Mouse (Mus musculus) liver, postnatal 0 days (tissue): ENCODE data around the gene Als2cl. TPM values are rescaled to one million over a fixed set of nuclear protein-coding genes. Genes with fewer than 3 reads are reported as not detected.

Experiments
- ATAC-seq: fragments of 200-750 bp; cut with Nextera tagmentation; 2 replicates; pipeline ENCODE4 v1.8.0; 2017; ENCODE audit warnings: mild to moderate bottlenecking, moderate library complexity
- DNase-seq: peaks from one replicate; pipeline ENCODE4 v3.0.0-alpha.2; 2016
- H3K27ac ChIP-seq: fragments of 300-500 bp; sonication (generic); 2 replicates; pipeline ENCODE4 v1.5.1; 2014; ENCODE audit warnings: antibody characterized with exemption, moderate library complexity, mild to moderate bottlenecking, low read depth
- H3K27me3 ChIP-seq: fragments of 300-500 bp; sonication (generic); 2 replicates; pipeline ENCODE4 v1.6.1; 2014; ENCODE audit warnings: low read length, control low read depth, mixed read lengths; ENCODE audit not compliant: insufficient read depth
- H3K36me3 ChIP-seq: fragments of 300-500 bp; sonication (generic); replicated peaks from 2 replicates; pipeline ENCODE4 v1.6.1; 2014; ENCODE audit warnings: mild to moderate bottlenecking, control low read depth, low read length, moderate library complexity, mixed read lengths; ENCODE audit not compliant: insufficient read depth
- H3K4me1 ChIP-seq: fragments of 300-500 bp; sonication (generic); 2 replicates; pipeline ENCODE4 v1.6.1; 2014; ENCODE audit warnings: antibody characterized with exemption, mild to moderate bottlenecking, control low read depth; ENCODE audit not compliant: insufficient read depth
- H3K4me2 ChIP-seq: fragments of 300-500 bp; sonication (generic); 2 replicates; pipeline ENCODE4 v1.6.1; 2014; ENCODE audit warnings: low read depth, mild to moderate bottlenecking, low read length, moderate library complexity, mixed read lengths
- H3K4me3 ChIP-seq: fragments of 300-500 bp; sonication (generic); 2 replicates; pipeline ENCODE4 v1.5.1; 2014; ENCODE audit warnings: low read depth, low read length
- H3K9ac ChIP-seq: fragments of 300-500 bp; sonication (generic); replicated peaks from 2 replicates; pipeline ENCODE4 v1.6.1; 2014; ENCODE audit warnings: mild to moderate bottlenecking, moderate library complexity
- H3K9me3 ChIP-seq: fragments of 300-500 bp; sonication (generic); 2 replicates; pipeline ENCODE4 v1.6.1; 2016; ENCODE audit warnings: mild to moderate bottlenecking, control low read depth, low read length, mixed read lengths
- CTCF ChIP-seq: sonication (generic); IDR thresholded peaks from 2 replicates; pipeline ENCODE4 v1.5.1; 2016; ENCODE audit warnings: antibody characterized with exemption, low read depth
- EP300 ChIP-seq: IDR thresholded peaks from 2 replicates; pipeline ENCODE4 v1.6.1; 2016; ENCODE audit warnings: antibody characterized with exemption, low read depth, mild to moderate bottlenecking
- WGBS: fragments of 180-500 bp; shearing (Covaris S2); extraction: QIAGEN DNeasy Blood & Tissue Kit; methylation state at CpG from one replicate; pipeline ENCODE4 v1.1.7; 2014; ENCODE audit not compliant: insufficient replicate concordance; 5-methylcytosine and 5-hydroxymethylcytosine counted together
- polyA plus RNA-seq: library from polyadenylated mRNA; unstranded; fragments of >200 nt; fragmentation: Nextera tagmentation; extraction: Ambion mirVana; gene quantifications from 2 replicates; pipeline ENCODE4 v1.2.1, GENCODE M21; 2015

Als2cl gene
- polyA plus RNA-seq, 1 experiment from 2014 or later, result 2.2 TPM

GRCm38 (mm10) chr9:110895507-110895906, 15.8 kb downstream of the Als2cl start:
- H3K4me2 ChIP-seq, result no peak overlapping the region
- peaks cover 16% of the 10 kb centered on the region for H3K4me1 ChIP-seq
- H3K27ac ChIP-seq, result no peak overlapping the region
- no peak overlapping the region for H3K4me3 ChIP-seq
- 55% methylated on average over 5 of the region's 5 CpGs for WGBS
- H3K9ac ChIP-seq, result no peak overlapping the region
- TF ChIP-seq CTCF (no peak), EP300 (no peak)
- H3K36me3 ChIP-seq, result peaks cover 7% of the 10 kb centered on the region
- no peaks in the 10 kb centered on the region for H3K27me3 ChIP-seq
- ATAC-seq (no peak), DNase-seq (no peak)
- no peaks in the 10 kb centered on the region for H3K9me3 ChIP-seq

- Histone ChIP-seq H3K27me3 (no peaks in the 10 kb centered on the region), H3K4me3 (no peak overlapping the region), H3K9me3 (no peaks in the 10 kb centered on the region), H3K4me2 (no peak overlapping the region), H3K36me3 (peaks cover 7% of the 10 kb centered on the region), H3K4me1 (peaks cover 11% of the 10 kb centered on the region), H3K27ac (no peak overlapping the region), H3K9ac (no peak overlapping the region)
- no peak for DNase-seq
- ATAC-seq, result no peak
- TF ChIP-seq EP300, result no peak
- TF ChIP-seq CTCF, result no peak
- 57% methylated on average over 7 of the region's 7 CpGs for WGBS
Observed at GRCm38 (mm10) chr9:110895994-110896393, 16.3 kb downstream of the Als2cl start.

DNA sequence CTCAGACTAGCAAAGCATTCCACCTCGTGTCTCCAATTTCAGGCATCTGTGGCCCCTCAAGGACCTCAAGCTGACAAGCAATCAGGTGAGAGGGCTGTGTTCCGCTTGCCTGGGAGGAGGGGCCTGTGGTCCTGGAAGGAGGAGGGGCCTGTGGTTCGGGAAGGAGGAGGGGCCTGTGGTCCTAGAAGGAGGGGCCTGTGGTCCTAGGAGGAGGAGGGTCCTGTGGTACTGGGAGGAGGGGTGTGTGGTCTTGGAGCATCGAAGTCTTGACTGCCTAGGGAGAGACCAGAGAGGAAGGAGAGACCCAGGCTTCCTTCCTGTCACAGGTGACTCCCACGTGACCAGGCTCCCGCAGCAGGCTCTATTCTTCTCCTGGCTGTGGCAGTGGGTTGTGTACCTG, 16.9 kb downstream of the Als2cl start:
- Histone ChIP-seq H3K9me3 (no peaks in the 10 kb centered on the region), H3K36me3 (peaks cover 4% of the 10 kb centered on the region), H3K9ac (no peak overlapping the region), H3K4me3 (no peak overlapping the region), H3K27ac (no peak overlapping the region), H3K4me2 (no peak overlapping the region), H3K27me3 (no peaks in the 10 kb centered on the region), H3K4me1 (peaks cover 5% of the 10 kb centered on the region)
- no peak for DNase-seq
- peak; percentile 16; the same call in 1 of the 2 replicates for ATAC-seq
- 14% methylated on average over 6 of the region's 6 CpGs for WGBS
- no peak for TF ChIP-seq EP300
- no peak for TF ChIP-seq CTCF

- no peaks in the 10 kb centered on the region for H3K27me3 ChIP-seq
- no peak for TF ChIP-seq EP300
- TF ChIP-seq CTCF, result no peak
- no peak overlapping the region for H3K4me2 ChIP-seq
- 0 out of 2 replicates have a peak, but pooled peaks cover 2% of the 10 kb centered on the region for H3K4me1 ChIP-seq
- 67% methylated on average over 10 of the region's 10 CpGs for WGBS
- H3K36me3 ChIP-seq, result peaks cover 4% of the 10 kb centered on the region
- H3K9ac ChIP-seq, result no peak overlapping the region
- no peaks in the 10 kb centered on the region for H3K9me3 ChIP-seq
- DNase-seq (no peak), ATAC-seq (no peak)
- no peak overlapping the region for H3K4me3 ChIP-seq
- H3K27ac ChIP-seq, result no peak overlapping the region
Observed at GRCm38 (mm10) chr9:110899451-110900008, 19.9 kb downstream of the Als2cl start.

DNA sequence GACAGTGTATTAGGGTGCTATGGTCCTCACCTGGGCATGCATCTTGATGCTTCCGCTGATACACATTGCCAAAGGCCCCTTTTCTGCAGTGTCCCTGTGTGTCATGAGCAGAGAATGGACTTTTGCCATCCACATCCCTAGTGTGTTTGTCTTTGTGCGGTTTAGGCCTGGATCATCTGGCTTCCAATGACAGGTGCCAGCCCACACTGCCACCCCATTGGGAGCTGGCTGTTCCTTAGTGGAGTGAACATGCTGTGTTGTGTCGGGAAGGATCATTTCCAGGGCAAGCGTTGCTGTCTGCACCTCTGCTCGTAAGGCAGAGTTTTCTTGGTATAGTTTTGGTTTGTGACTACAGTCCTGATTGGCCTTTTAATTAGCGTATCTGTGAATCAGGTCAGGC, 21.5 kb downstream of the Als2cl start:
- no peak overlapping the region for H3K9ac ChIP-seq
- H3K27me3 ChIP-seq, result no peaks in the 10 kb centered on the region
- no peak overlapping the region for H3K27ac ChIP-seq
- H3K4me1 ChIP-seq, result 0 out of 2 replicates have a peak, but pooled peaks cover 2% of the 10 kb centered on the region
- no peak overlapping the region for H3K4me3 ChIP-seq
- no peak for TF ChIP-seq EP300
- TF ChIP-seq CTCF, result no peak
- DNase-seq, result no peak
- 83% methylated on average over 6 of the region's 6 CpGs for WGBS
- no peaks in the 10 kb centered on the region for H3K9me3 ChIP-seq
- peaks cover 4% of the 10 kb centered on the region; the same call in 1 of the 2 replicates for H3K36me3 ChIP-seq
- H3K4me2 ChIP-seq, result no peak overlapping the region
- no peak for ATAC-seq

DNA sequence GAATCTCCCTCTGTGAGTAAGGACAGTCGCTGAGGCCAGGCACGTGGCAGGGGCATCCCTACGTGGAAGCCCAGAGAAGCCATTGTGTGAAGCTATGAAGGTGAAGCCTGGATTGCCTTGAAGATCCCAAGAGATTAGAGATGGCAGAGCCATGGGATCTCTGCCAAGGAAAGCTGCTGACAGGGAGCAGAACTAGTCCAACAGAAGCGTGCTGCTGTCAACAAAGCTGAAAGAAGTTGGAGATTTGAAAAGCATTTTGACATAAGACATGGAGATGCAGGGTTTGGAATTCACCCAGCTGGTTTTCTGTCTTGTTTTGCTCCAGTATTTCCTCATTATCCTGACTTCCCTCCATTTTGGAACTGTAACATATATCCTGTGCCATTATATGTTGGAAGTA, 22.6 kb downstream of the Als2cl start:
- H3K27ac ChIP-seq, result no peak overlapping the region
- no peak overlapping the region for H3K4me2 ChIP-seq
- no peak overlapping the region for H3K9ac ChIP-seq
- H3K4me1 ChIP-seq, result no peaks in the 10 kb centered on the region
- ATAC-seq (no peak), DNase-seq (no peak)
- H3K27me3 ChIP-seq, result no peaks in the 10 kb centered on the region
- H3K4me3 ChIP-seq, result no peak overlapping the region
- H3K36me3 ChIP-seq, result peaks cover 4% of the 10 kb centered on the region; the same call in 1 of the 2 replicates
- no peak for TF ChIP-seq CTCF
- TF ChIP-seq EP300, result no peak
- WGBS, result 80% methylated on average over 4 of the region's 4 CpGs
- 0 out of 2 replicates have a peak, but pooled peaks cover 3% of the 10 kb centered on the region for H3K9me3 ChIP-seq
